Mouse (Mus musculus) midbrain, embryonic 15.5 days (tissue): ENCODE results near the gene Slc6a1. TPM values are rescaled to one million over a fixed set of nuclear protein-coding genes. Genes with fewer than 3 reads are reported as not detected.
A peak's percentile ranks its signal among the peaks of the same experiment; 100 is the strongest.

Source experiments
- ATAC-seq: fragments of 200-750 bp; cut with Nextera tagmentation; replicated peaks from 2 replicates; pipeline ENCODE4 v1.8.0; 2017; ENCODE audit warnings: moderate TSS enrichment
- H3K27ac ChIP-seq: fragments of 300-500 bp; sonication (generic); 2 replicates; pipeline ENCODE4 v1.5.1; 2015; ENCODE audit warnings: mild to moderate bottlenecking, inconsistent platforms
- H3K27me3 ChIP-seq: fragments of 300-500 bp; sonication (generic); replicated peaks from 2 replicates; pipeline ENCODE4 v1.6.1; 2015; ENCODE audit warnings: inconsistent platforms
- H3K36me3 ChIP-seq: fragments of 300-500 bp; sonication (generic); replicated peaks from 2 replicates; pipeline ENCODE4 v1.6.1; 2015; ENCODE audit warnings: inconsistent platforms
- H3K4me1 ChIP-seq: fragments of 300-500 bp; sonication (generic); 2 replicates; pipeline ENCODE4 v1.6.1; 2015; ENCODE audit warnings: inconsistent platforms
- H3K4me2 ChIP-seq: fragments of 300-500 bp; sonication (generic); 2 replicates; pipeline ENCODE4 v1.6.1; 2015; ENCODE audit warnings: inconsistent platforms, mild to moderate bottlenecking, moderate library complexity
- H3K4me3 ChIP-seq: fragments of 300-500 bp; sonication (generic); 2 replicates; pipeline ENCODE4 v1.5.1; 2015; ENCODE audit warnings: mild to moderate bottlenecking, inconsistent platforms
- H3K9ac ChIP-seq: fragments of 300-500 bp; sonication (generic); 2 replicates; pipeline ENCODE4 v1.6.1; 2015; ENCODE audit warnings: mild to moderate bottlenecking, inconsistent platforms
- H3K9me3 ChIP-seq: fragments of 300-500 bp; sonication (generic); 2 replicates; pipeline ENCODE4 v1.6.1; 2016; ENCODE audit warnings: inconsistent platforms
- WGBS: fragments of 180-500 bp; shearing (Covaris S2); methylation state at CpG from one replicate; pipeline ENCODE4 v1.1.7; 2015; ENCODE audit warnings: mixed read lengths; 5-methylcytosine and 5-hydroxymethylcytosine counted together
- polyA plus RNA-seq: library from polyadenylated mRNA; unstranded; fragments of >200 nt; fragmentation: Nextera tagmentation; extraction: Ambion mirVana; gene quantifications from 2 replicates; pipeline ENCODE4 v1.2.1, GENCODE M21; 2015

The Slc6a1 gene
- polyA plus RNA-seq, 1 experiment from 2014 or later: 155 TPM

DNA sequence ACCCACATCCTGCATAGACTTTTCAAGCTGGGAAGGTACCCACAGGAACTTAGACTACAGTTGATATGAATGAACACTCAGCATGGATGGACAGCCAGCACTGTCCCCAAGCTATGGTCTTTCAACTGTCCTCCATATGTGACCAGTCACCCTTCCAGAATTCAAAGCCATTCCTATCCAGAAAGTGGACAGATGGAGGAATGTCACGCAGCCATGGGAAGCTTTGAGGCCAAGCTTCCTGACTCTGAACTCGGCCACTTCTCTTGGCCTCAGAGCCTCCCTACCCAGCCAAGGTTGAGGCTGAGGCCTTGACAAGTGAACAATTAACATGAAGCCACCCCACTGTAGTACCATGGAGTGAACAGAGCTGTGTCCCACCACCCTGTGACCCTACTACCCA is 12.8 kb upstream of the Slc6a1 start:
- no peaks in the 10 kb centered on the region for H3K27me3 ChIP-seq
- WGBS: 79% methylated on average over 2 of the region's 2 CpGs
- peaks cover 17% of the 10 kb centered on the region for H3K4me1 ChIP-seq
- no peaks in the 10 kb centered on the region for H3K9me3 ChIP-seq
- no peak overlapping the region for H3K4me3 ChIP-seq
- H3K4me2 ChIP-seq: no peak overlapping the region
- no peak overlapping the region for H3K27ac ChIP-seq
- ATAC-seq: no peak
- H3K36me3 ChIP-seq: no peaks in the 10 kb centered on the region
- no peak overlapping the region for H3K9ac ChIP-seq

- no peak overlapping the region for H3K27ac ChIP-seq
- H3K9ac ChIP-seq: no peak overlapping the region
- H3K27me3 ChIP-seq: no peaks in the 10 kb centered on the region
- no peak overlapping the region for H3K4me2 ChIP-seq
- H3K36me3 ChIP-seq: no peaks in the 10 kb centered on the region
- ATAC-seq: no peak
- WGBS: 67% methylated on average over 5 of the region's 5 CpGs
- H3K9me3 ChIP-seq: no peaks in the 10 kb centered on the region
- H3K4me3 ChIP-seq: no peak overlapping the region
- H3K4me1 ChIP-seq: peaks cover 17% of the 10 kb centered on the region
Measured at GRCm38 (mm10) chr6:114270799-114271198, 11.6 kb upstream of the Slc6a1 start.

DNA sequence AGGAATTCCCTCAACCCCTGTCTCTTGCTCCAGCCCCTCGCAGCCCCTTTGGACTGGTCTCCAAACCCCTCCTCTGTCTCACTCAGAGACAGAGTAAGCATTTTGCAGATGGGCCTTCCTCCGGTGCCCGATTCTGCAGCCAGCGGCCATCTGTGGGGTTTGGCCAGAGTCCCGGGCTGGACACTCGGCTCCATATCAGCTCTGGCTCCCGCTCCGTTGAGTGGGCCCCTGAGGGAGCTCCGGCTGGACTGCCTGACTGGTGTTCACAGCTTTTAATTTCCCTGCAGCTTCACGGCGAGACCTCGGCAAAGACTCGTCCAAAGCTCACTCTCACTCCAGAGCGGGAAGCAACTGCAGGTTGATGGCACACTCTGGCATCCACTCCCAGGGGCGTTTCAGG is 10.2 kb upstream of the Slc6a1 start:
- 69% methylated on average over 15 of the region's 15 CpGs for WGBS
- ATAC-seq: no peak
- no peaks in the 10 kb centered on the region for H3K9me3 ChIP-seq
- peak overlapping the region; percentile 9; the same call in 1 of the 2 replicates for H3K27ac ChIP-seq
- no peak overlapping the region for H3K4me3 ChIP-seq
- no peaks in the 10 kb centered on the region for H3K27me3 ChIP-seq
- no peak overlapping the region for H3K4me2 ChIP-seq
- H3K4me1 ChIP-seq: peaks cover 17% of the 10 kb centered on the region
- no peaks in the 10 kb centered on the region for H3K36me3 ChIP-seq
- no peak overlapping the region for H3K9ac ChIP-seq

DNA sequence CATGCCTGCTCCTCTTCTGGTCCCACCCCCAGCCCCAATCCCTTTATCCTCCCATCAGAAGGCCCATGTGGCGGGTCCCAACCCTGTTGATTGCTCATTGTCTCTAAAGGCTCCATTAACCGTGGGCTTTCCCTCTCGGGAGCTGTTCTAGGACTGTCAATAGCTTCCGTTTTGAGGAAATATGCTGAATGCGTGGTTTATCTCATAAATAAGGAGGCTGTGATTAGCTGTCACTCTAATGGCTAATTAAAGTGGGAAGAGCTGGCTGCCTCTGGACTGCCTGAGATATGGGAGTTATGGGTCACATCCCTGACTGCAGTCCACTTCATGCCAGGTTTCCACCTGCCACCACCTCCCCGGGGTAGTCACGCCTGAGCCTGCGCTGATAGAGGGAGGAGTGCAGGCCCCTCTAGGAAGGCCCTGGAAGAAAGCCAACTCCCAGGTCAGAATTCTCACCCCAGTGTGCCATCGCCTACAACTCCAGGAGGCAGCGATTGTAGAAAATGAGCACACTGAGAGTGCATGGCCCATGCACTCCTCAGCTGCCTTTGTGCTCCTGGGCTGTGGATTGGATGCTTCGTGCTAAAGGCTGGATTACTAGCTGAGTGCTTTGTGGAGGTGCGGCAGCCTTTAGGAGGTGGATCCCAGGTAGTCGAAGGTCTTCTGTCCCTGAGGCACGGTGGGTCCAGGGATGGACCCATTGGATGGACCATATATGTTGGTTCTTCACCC is 8.3 kb upstream of the Slc6a1 start:
- H3K4me2 ChIP-seq: no peak overlapping the region

DNA sequence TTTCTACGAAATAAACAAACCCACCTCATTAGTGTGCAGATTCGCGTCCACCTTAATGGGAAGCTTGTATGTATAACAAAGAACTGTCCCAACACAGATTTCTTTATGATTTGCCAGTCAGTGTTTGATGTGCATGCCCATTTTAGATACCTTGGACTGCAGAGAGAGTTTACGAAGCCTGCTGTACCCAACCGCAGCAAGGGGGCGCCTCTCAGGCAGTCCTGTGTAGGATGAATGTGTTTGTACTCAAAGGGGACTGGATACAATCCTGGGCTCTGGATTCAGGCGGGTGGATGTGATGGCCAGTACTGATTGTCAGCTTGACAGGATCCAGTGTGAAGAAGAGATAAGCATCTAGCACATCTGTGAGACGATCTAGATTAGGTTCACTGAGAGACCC is 6.6 kb upstream of the Slc6a1 start:
- WGBS: 52% methylated on average over 8 of the region's 8 CpGs
- Histone ChIP-seq H3K27me3 (no peaks in the 10 kb centered on the region), H3K9ac (no peak overlapping the region), H3K4me2 (no peak overlapping the region), H3K4me3 (no peak overlapping the region), H3K9me3 (no peaks in the 10 kb centered on the region), H3K4me1 (peaks cover 22% of the 10 kb centered on the region), H3K36me3 (no peaks in the 10 kb centered on the region), H3K27ac (no peak overlapping the region)
- no peak for ATAC-seq

More for the DNA sequence above, 8.3 kb upstream of the Slc6a1 start:
- H3K9me3 ChIP-seq: no peaks in the 10 kb centered on the region
- H3K27ac ChIP-seq: peak overlapping the region; percentile 51; the same call in 1 of the 2 replicates
- peak; percentile 57 for ATAC-seq
- H3K36me3 ChIP-seq: no peaks in the 10 kb centered on the region
- no peaks in the 10 kb centered on the region for H3K27me3 ChIP-seq
- H3K4me3 ChIP-seq: no peak overlapping the region
- WGBS: 42% methylated on average over 14 of the region's 14 CpGs
- H3K9ac ChIP-seq: no peak overlapping the region
- H3K4me1 ChIP-seq: peaks cover 22% of the 10 kb centered on the region

DNA sequence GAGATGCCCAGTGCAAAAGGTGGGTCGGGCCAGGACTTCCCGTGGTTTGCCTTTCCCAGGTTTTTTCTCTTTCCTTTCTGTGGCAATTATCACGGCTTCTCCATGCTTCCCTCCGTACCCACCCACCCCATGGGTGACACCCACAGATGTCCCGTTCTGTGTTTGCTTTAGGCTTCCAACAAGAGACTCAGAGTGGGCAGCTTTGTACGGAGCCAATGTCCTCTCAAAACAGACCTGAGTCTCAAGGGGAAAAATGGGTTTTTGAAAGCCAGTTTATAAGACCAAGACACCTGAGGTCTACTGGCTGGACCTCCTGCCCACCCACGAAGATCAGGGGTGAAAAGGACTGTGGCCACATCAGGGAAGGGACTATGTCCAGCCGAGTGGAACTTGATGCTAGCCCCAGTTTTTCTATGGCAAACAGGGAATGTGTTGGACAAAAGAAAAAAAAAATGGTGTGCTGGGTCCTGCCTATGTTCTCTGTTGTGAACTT is 889 bp downstream of the Slc6a1 start:
- peaks cover 56% of the 10 kb centered on the region for H3K4me1 ChIP-seq
- H3K27me3 ChIP-seq: no peaks in the 10 kb centered on the region
- no peaks in the 10 kb centered on the region for H3K36me3 ChIP-seq
- WGBS: 5% methylated on average over 8 of the region's 8 CpGs
- no peaks in the 10 kb centered on the region for H3K9me3 ChIP-seq
- peak overlapping the region; percentile 81 for H3K27ac ChIP-seq
- peak overlapping the region; percentile 85 for H3K9ac ChIP-seq
- peak overlapping the region; percentile 78 for H3K4me3 ChIP-seq
- ATAC-seq: no peak
- H3K4me2 ChIP-seq: peak overlapping the region; percentile 62

DNA sequence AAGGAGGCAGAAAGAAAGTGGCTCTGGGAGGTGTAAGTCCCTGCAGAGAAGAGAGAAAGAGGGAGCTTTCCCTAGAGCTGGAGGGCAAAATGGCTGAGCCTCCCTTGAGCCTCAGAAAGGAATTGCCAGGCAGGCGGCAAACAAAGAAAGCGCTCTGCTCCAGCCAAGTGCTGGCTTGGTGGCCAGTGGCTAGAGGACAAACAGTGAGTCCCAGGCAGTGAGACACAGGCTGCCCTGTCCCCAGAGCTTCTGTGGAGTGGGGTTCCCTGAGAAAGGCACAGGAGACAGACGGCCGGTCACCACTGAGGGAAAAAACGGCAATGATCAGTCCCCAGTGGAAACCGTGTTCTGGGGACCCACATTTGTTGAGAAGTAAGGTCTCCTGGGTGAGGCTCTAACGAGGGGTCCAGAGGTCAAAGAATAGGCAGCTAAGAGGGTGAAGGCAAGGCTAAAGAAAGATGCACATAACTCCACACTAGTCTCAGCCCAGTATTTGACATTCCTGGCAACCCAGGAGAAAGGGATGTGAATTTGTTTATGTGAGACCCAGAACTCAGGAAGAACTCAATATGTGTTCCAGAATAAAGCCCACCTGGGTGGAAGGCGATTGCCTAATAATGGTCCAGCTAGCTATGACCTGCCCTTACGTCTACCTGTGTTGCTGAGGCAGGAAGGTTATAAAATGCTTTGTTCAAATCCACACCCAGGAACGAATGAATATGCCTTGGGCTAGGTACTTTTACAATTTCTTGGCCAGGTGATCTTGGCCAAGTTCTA is 1.7 kb downstream of the Slc6a1 start:
- peak overlapping the region; percentile 85 for H3K9ac ChIP-seq
- H3K4me1 ChIP-seq: peaks cover 61% of the 10 kb centered on the region
- H3K36me3 ChIP-seq: no peaks in the 10 kb centered on the region
- H3K27me3 ChIP-seq: no peaks in the 10 kb centered on the region
- no peak for ATAC-seq
- peak overlapping the region; percentile 78 for H3K4me3 ChIP-seq
- no peaks in the 10 kb centered on the region for H3K9me3 ChIP-seq
- H3K4me2 ChIP-seq: peak overlapping the region; percentile 62
- WGBS: 37% methylated on average over 10 of the region's 10 CpGs
- peak overlapping the region; percentile 81 for H3K27ac ChIP-seq

- Histone ChIP-seq H3K27ac (peak overlapping the region; percentile 49; the same call in 1 of the 2 replicates), H3K4me2 (peak overlapping the region; percentile 62), H3K36me3 (no peaks in the 10 kb centered on the region), H3K4me1 (peaks cover 74% of the 10 kb centered on the region), H3K9me3 (no peaks in the 10 kb centered on the region), H3K27me3 (no peaks in the 10 kb centered on the region), H3K4me3 (peak overlapping the region; percentile 78), H3K9ac (0 out of 2 replicates have a peak overlapping the region, but pooled peaks have one; percentile 17)
- 38% methylated on average over 4 of the region's 4 CpGs for WGBS
- no peak for ATAC-seq
Measured at GRCm38 (mm10) chr6:114285424-114285823, 3.0 kb downstream of the Slc6a1 start.

DNA sequence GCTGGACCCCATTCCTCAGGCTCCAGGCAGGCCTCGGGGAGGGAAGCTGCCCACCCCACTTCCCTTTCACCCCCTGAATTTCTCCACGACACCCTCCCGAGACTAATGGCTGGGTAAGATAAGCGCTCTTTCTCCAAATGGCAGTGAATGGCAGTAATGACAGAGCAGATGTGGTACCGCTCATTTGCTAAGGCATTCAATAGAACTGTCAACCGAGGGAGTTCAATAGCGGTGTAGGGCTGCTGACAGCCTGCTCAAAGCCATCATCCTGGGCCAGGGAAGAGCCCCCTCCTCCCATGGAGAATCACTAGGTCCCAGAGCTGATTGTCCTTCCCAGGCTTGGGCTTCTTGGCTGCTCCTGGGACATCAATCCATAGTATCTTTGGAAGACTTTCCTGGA is 6.7 kb downstream of the Slc6a1 start:
- H3K4me2 ChIP-seq: peak overlapping the region; percentile 40
- 0 out of 2 replicates have a peak, but pooled peaks have one; percentile 34 for ATAC-seq
- peaks cover 98% of the 10 kb centered on the region for H3K4me1 ChIP-seq
- peak overlapping the region; percentile 89 for H3K27ac ChIP-seq
- no peaks in the 10 kb centered on the region for H3K27me3 ChIP-seq
- peak overlapping the region; percentile 13; the same call in 1 of the 2 replicates for H3K9ac ChIP-seq
- H3K9me3 ChIP-seq: no peaks in the 10 kb centered on the region
- 10% methylated on average over 7 of the region's 7 CpGs for WGBS
- no peaks in the 10 kb centered on the region for H3K36me3 ChIP-seq
- no peak overlapping the region for H3K4me3 ChIP-seq

GRCm38 (mm10) chr6:114290184-114290583 is 7.7 kb downstream of the Slc6a1 start:
- peak overlapping the region; percentile 23; the same call in 1 of the 2 replicates for H3K9ac ChIP-seq
- peak overlapping the region; percentile 89 for H3K27ac ChIP-seq
- peak; percentile 88 for ATAC-seq
- H3K4me1 ChIP-seq: peaks cover 94% of the 10 kb centered on the region
- no peaks in the 10 kb centered on the region for H3K9me3 ChIP-seq
- no peaks in the 10 kb centered on the region for H3K27me3 ChIP-seq
- H3K4me2 ChIP-seq: peak overlapping the region; percentile 40
- H3K4me3 ChIP-seq: no peak overlapping the region
- WGBS: 9% methylated on average over 8 of the region's 8 CpGs
- H3K36me3 ChIP-seq: no peaks in the 10 kb centered on the region

- peak; percentile 22; the same call in 1 of the 2 replicates for ATAC-seq
- 37% methylated on average over 4 of the region's 4 CpGs for WGBS
- Histone ChIP-seq H3K4me2 (peak overlapping the region; percentile 40), H3K27me3 (no peaks in the 10 kb centered on the region), H3K36me3 (no peaks in the 10 kb centered on the region), H3K4me1 (peaks cover 92% of the 10 kb centered on the region), H3K4me3 (no peak overlapping the region), H3K9ac (peak overlapping the region; percentile 23; the same call in 1 of the 2 replicates), H3K27ac (peak overlapping the region; percentile 89), H3K9me3 (no peaks in the 10 kb centered on the region)
Measured at GRCm38 (mm10) chr6:114290929-114291328, 8.5 kb downstream of the Slc6a1 start.

DNA sequence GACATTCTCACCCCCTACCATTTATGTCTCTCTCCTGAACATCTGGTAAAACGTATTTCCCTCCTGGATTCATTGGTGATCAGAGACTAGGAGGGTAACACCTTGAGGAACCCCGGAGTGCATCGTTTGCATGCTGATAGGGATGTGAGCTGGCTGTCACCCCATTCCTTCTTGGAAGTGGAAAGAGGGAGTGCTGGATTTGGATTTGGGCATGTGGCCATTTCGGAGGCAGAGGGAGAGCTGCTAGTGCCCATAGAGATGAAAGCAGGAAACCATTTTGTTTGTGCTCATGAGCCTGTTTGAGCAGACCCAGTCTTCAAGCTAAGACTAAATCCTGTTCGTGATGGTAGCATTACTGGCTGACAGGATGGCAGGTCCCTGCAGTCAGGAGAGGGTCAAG is 9.0 kb downstream of the Slc6a1 start:
- Histone ChIP-seq H3K4me1 (peaks cover 91% of the 10 kb centered on the region), H3K27me3 (no peaks in the 10 kb centered on the region), H3K4me3 (no peak overlapping the region), H3K4me2 (peak overlapping the region; percentile 40; the same call in 1 of the 2 replicates), H3K9me3 (no peaks in the 10 kb centered on the region), H3K36me3 (no peaks in the 10 kb centered on the region), H3K9ac (no peak overlapping the region), H3K27ac (peak overlapping the region; percentile 89)
- 40% methylated on average over 5 of the region's 5 CpGs for WGBS
- no peak for ATAC-seq
